Mouse (Mus musculus): ENCODE data around the gene Dusp28.
"Not testable (repeated sequence)": the region's sequence is repeated elsewhere in the genome, so short reads cannot be mapped to it uniquely, and the experiment has no call there.

Gene Dusp28

GRCm38 (mm10) chr1:92937797-92938196 lies 31.0 kb downstream of the Dusp28 start:
- DNase-seq (ENCODE audit: low read depth, low spot score), result no peak

- DNase-seq (ENCODE audit: low read depth, low spot score), result no peak
Observed at GRCm38 (mm10) chr1:92939746-92940145, 33.0 kb downstream of the Dusp28 start.

GRCm38 (mm10) chr1:92943219-92943989 lies 36.6 kb downstream of the Dusp28 start:
- no peak for DNase-seq (ENCODE audit: low read depth, low spot score)

- DNase-seq (ENCODE audit: low read depth, low spot score), result no peak
Observed at GRCm38 (mm10) chr1:92947966-92948365, 41.2 kb downstream of the Dusp28 start.

- no peak for DNase-seq (ENCODE audit: low read depth, low spot score)
Observed at GRCm38 (mm10) chr1:92949426-92949825, 42.6 kb downstream of the Dusp28 start.

- DNase-seq (ENCODE audit: low read depth, low spot score), result no peak
Observed at GRCm38 (mm10) chr1:92950607-92951006, 43.8 kb downstream of the Dusp28 start, which contains the start of gene Gpr35. Gene Gpr35, plus strand, starts transcription at chr1:92950865.

GRCm38 (mm10) chr1:92953641-92954040 lies 46.9 kb downstream of the Dusp28 start:
- no peak for DNase-seq (ENCODE audit: low read depth, low spot score)

- DNase-seq (ENCODE audit: low read depth, low spot score), result not testable (repeated sequence)
Observed at GRCm38 (mm10) chr1:92956571-92957335, 50.0 kb downstream of the Dusp28 start.
